Mouse (Mus musculus): ENCODE results near the gene Cep19. TPM values are rescaled to one million over a fixed set of nuclear protein-coding genes. Genes with fewer than 3 reads are reported as not detected.

Gene Cep19
- polyA plus RNA-seq, 1 experiment from 2014 or later, result 25.9 TPM

GRCm38 (mm10) chr16:32110951-32111699 lies 11.5 kb downstream of the Cep19 start:
- Histone ChIP-seq H3K4me2 (no peak overlapping the region), H3K27ac (no peak overlapping the region), H3K9ac (no peak overlapping the region), H3K4me3 (no peak overlapping the region), H3K4me1 (0 out of 2 replicates have a peak, but pooled peaks cover 3% of the 10 kb centered on the region), H3K9me3 (no peaks in the 10 kb centered on the region), H3K36me3 (peaks cover 33% of the 10 kb centered on the region), H3K27me3 (no peaks in the 10 kb centered on the region)
- no peak for ATAC-seq (ENCODE audit: insufficient number of reproducible peaks, insufficient read depth, low FRiP score, low TSS enrichment, low read depth)
- WGBS, result 79% methylated on average over 15 of the region's 15 CpGs

GRCm38 (mm10) chr16:32113541-32114218 lies 14.1 kb downstream of the Cep19 start:
- WGBS, result 70% methylated on average over 23 of the region's 23 CpGs
- H3K27ac ChIP-seq, result no peak overlapping the region
- no peaks in the 10 kb centered on the region for H3K27me3 ChIP-seq
- H3K4me3 ChIP-seq, result no peak overlapping the region
- H3K9me3 ChIP-seq, result no peaks in the 10 kb centered on the region
- 0 out of 2 replicates have a peak, but pooled peaks cover 14% of the 10 kb centered on the region for H3K36me3 ChIP-seq
- H3K4me2 ChIP-seq, result no peak overlapping the region
- no peak overlapping the region for H3K9ac ChIP-seq
- ATAC-seq (ENCODE audit: insufficient number of reproducible peaks, insufficient read depth, low FRiP score, low TSS enrichment, low read depth), result no peak
- H3K4me1 ChIP-seq, result 0 out of 2 replicates have a peak, but pooled peaks cover 3% of the 10 kb centered on the region

GRCm38 (mm10) chr16:32114406-32114805 lies 14.8 kb downstream of the Cep19 start:
- Histone ChIP-seq H3K36me3 (0 out of 2 replicates have a peak, but pooled peaks cover 8% of the 10 kb centered on the region), H3K4me2 (no peak overlapping the region), H3K9me3 (no peaks in the 10 kb centered on the region), H3K4me3 (no peak overlapping the region), H3K4me1 (0 out of 2 replicates have a peak, but pooled peaks cover 3% of the 10 kb centered on the region), H3K27ac (no peak overlapping the region), H3K9ac (no peak overlapping the region), H3K27me3 (no peaks in the 10 kb centered on the region)
- no peak for ATAC-seq (ENCODE audit: insufficient number of reproducible peaks, insufficient read depth, low FRiP score, low TSS enrichment, low read depth)
- 86% methylated on average over 10 of the region's 10 CpGs for WGBS

- no peak overlapping the region for H3K27ac ChIP-seq
- H3K9me3 ChIP-seq, result no peaks in the 10 kb centered on the region
- 0 out of 2 replicates have a peak, but pooled peaks cover 5% of the 10 kb centered on the region for H3K36me3 ChIP-seq
- no peak overlapping the region for H3K4me3 ChIP-seq
- 0 out of 2 replicates have a peak overlapping the region, but pooled peaks have one; percentile 14 for H3K4me2 ChIP-seq
- H3K4me1 ChIP-seq, result 0 out of 2 replicates have a peak, but pooled peaks cover 3% of the 10 kb centered on the region
- ATAC-seq (ENCODE audit: insufficient number of reproducible peaks, insufficient read depth, low FRiP score, low TSS enrichment, low read depth), result no peak
- no peaks in the 10 kb centered on the region for H3K27me3 ChIP-seq
- 9% methylated on average over 15 of the region's 15 CpGs for WGBS
- no peak overlapping the region for H3K9ac ChIP-seq
Measured at GRCm38 (mm10) chr16:32114968-32115695, 15.5 kb downstream of the Cep19 start.

- no peak for ATAC-seq (ENCODE audit: insufficient number of reproducible peaks, insufficient read depth, low FRiP score, low TSS enrichment, low read depth)
- Histone ChIP-seq H3K36me3 (no peaks in the 10 kb centered on the region), H3K27ac (no peak overlapping the region), H3K4me1 (0 out of 2 replicates have a peak, but pooled peaks cover 3% of the 10 kb centered on the region), H3K9ac (no peak overlapping the region), H3K9me3 (no peaks in the 10 kb centered on the region), H3K4me3 (no peak overlapping the region), H3K4me2 (0 out of 2 replicates have a peak overlapping the region, but pooled peaks have one; percentile 14), H3K27me3 (no peaks in the 10 kb centered on the region)
- WGBS, result 60% methylated on average over 6 of the region's 6 CpGs
Measured at GRCm38 (mm10) chr16:32115781-32116180, 16.2 kb downstream of the Cep19 start.

GRCm38 (mm10) chr16:32116186-32116585 lies 16.6 kb downstream of the Cep19 start:
- Histone ChIP-seq H3K36me3 (no peaks in the 10 kb centered on the region), H3K9me3 (no peaks in the 10 kb centered on the region), H3K4me2 (no peak overlapping the region), H3K4me3 (no peak overlapping the region), H3K9ac (no peak overlapping the region), H3K27me3 (no peaks in the 10 kb centered on the region), H3K4me1 (0 out of 2 replicates have a peak, but pooled peaks cover 3% of the 10 kb centered on the region), H3K27ac (no peak overlapping the region)
- no peak for ATAC-seq (ENCODE audit: insufficient number of reproducible peaks, insufficient read depth, low FRiP score, low TSS enrichment, low read depth)
- WGBS, result 47% methylated on average over 5 of the region's 5 CpGs

- Histone ChIP-seq H3K4me2 (no peak overlapping the region), H3K27me3 (no peaks in the 10 kb centered on the region), H3K9ac (no peak overlapping the region), H3K27ac (no peak overlapping the region), H3K4me1 (0 out of 2 replicates have a peak, but pooled peaks cover 3% of the 10 kb centered on the region), H3K36me3 (no peaks in the 10 kb centered on the region), H3K4me3 (no peak overlapping the region), H3K9me3 (no peaks in the 10 kb centered on the region)
- ATAC-seq (ENCODE audit: insufficient number of reproducible peaks, insufficient read depth, low FRiP score, low TSS enrichment, low read depth), result no peak
- 74% methylated on average over 3 of the region's 3 CpGs for WGBS
Measured at GRCm38 (mm10) chr16:32120454-32120853, 20.9 kb downstream of the Cep19 start.

GRCm38 (mm10) chr16:32124020-32124419 lies 24.4 kb downstream of the Cep19 start:
- Histone ChIP-seq H3K4me3 (no peak overlapping the region), H3K36me3 (no peaks in the 10 kb centered on the region), H3K9me3 (no peaks in the 10 kb centered on the region), H3K4me1 (no peaks in the 10 kb centered on the region), H3K27me3 (no peaks in the 10 kb centered on the region), H3K9ac (no peak overlapping the region), H3K4me2 (no peak overlapping the region), H3K27ac (no peak overlapping the region)
- 85% methylated on average over 7 of the region's 7 CpGs for WGBS
- ATAC-seq (ENCODE audit: insufficient number of reproducible peaks, insufficient read depth, low FRiP score, low TSS enrichment, low read depth), result no peak

GRCm38 (mm10) chr16:32124444-32125335 lies 25.1 kb downstream of the Cep19 start:
- no peak for ATAC-seq (ENCODE audit: insufficient number of reproducible peaks, insufficient read depth, low FRiP score, low TSS enrichment, low read depth)
- Histone ChIP-seq H3K27ac (no peak overlapping the region), H3K4me1 (no peaks in the 10 kb centered on the region), H3K27me3 (no peaks in the 10 kb centered on the region), H3K4me2 (no peak overlapping the region), H3K4me3 (no peak overlapping the region), H3K9me3 (no peaks in the 10 kb centered on the region), H3K9ac (no peak overlapping the region), H3K36me3 (no peaks in the 10 kb centered on the region)
- WGBS, result 65% methylated on average over 17 of the region's 17 CpGs

GRCm38 (mm10) chr16:32125364-32125763 lies 25.8 kb downstream of the Cep19 start:
- no peak overlapping the region for H3K27ac ChIP-seq
- 89% methylated on average over 3 of the region's 3 CpGs for WGBS
- H3K9me3 ChIP-seq, result no peaks in the 10 kb centered on the region
- no peak for ATAC-seq (ENCODE audit: insufficient number of reproducible peaks, insufficient read depth, low FRiP score, low TSS enrichment, low read depth)
- H3K4me3 ChIP-seq, result no peak overlapping the region
- H3K4me1 ChIP-seq, result no peaks in the 10 kb centered on the region; the same call in 1 of the 2 replicates
- H3K9ac ChIP-seq, result no peak overlapping the region
- no peaks in the 10 kb centered on the region for H3K27me3 ChIP-seq
- H3K4me2 ChIP-seq, result no peak overlapping the region
- H3K36me3 ChIP-seq, result no peaks in the 10 kb centered on the region
